Mouse (Mus musculus): Measurements from ENCODE around the gene Col18a1. TPM values are rescaled to one million over a fixed set of nuclear protein-coding genes. Genes with fewer than 3 reads are reported as not detected.
A peak's percentile ranks its signal among the peaks of the same experiment; 100 is the strongest.

Gene Col18a1
- 1 to 10 TPM; 3.1 to 4.4 TPM for total RNA-seq (2021)

GRCm38 (mm10) chr10:77165963-77166717, at the start of gene Col18a1:
Gene Col18a1 (minus strand): TSS chr10:77166548.
- no peak for DNase-seq

GRCm38 (mm10) chr10:77215641-77216040, 49.3 kb upstream of the Col18a1 start:
- no peak for DNase-seq

- DNase-seq, result no peak
These were observed 48.2 kb upstream of the Col18a1 start for GRCm38 (mm10) chr10:77214586-77214985.

DNA sequence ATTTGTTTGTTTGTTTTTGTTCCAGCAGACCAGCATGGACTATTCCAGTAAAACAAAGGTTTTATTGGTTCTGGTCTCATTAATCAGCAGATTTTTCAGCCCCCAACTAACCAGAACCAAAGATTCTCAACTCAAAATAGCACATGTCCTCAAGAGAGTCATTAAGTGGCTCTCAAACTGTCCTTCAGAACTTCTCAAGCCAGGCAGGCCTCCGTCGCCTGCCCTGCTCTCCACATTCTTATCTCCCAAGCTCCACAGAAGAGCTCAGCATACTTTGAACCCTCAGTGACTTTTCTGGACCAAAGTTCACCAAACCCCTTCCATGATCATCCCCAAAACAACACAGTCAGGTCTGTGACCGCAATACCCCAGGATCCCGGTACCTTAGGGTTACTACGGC, 47.1 kb upstream of the Col18a1 start:
- DNase-seq, result no peak

- DNase-seq, result no peak
These were observed 46.2 kb upstream of the Col18a1 start for GRCm38 (mm10) chr10:77212354-77213120.

GRCm38 (mm10) chr10:77211116-77211570, 44.8 kb upstream of the Col18a1 start:
- peak in 1 of 2 experiments; percentile 7 for DNase-seq

- no peak for DNase-seq
These were observed 44.3 kb upstream of the Col18a1 start for GRCm38 (mm10) chr10:77210666-77211065.

GRCm38 (mm10) chr10:77209261-77209660, 42.9 kb upstream of the Col18a1 start:
- no peak for DNase-seq

- DNase-seq, result peak; percentile 42 to 45
These were observed 40.3 kb upstream of the Col18a1 start for GRCm38 (mm10) chr10:77206565-77207079.

GRCm38 (mm10) chr10:77206134-77206533, 39.8 kb upstream of the Col18a1 start:
- no peak for DNase-seq

DNA sequence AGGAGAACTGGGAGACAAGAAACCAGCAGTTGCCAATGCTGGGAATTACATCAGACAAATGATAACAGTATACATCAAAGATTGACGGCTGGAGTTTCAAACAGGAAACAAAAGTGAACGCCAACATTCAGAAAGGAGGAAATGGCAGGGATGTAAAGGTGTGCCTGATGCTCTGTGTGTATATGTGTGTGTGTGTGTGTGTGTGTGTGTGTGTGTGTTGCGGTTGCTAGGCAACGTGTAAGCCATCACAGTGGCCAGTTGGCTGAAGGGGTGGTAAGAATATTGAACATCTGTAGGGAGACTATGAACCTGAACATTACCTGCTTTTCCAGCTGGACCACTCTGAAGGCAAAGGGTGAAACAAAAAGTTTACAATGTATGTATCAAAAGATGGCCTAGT, 37.6 kb upstream of the Col18a1 start:
- DNase-seq, result no peak

- DNase-seq, result no peak
These were observed 35.6 kb upstream of the Col18a1 start for GRCm38 (mm10) chr10:77201919-77202318.

DNA sequence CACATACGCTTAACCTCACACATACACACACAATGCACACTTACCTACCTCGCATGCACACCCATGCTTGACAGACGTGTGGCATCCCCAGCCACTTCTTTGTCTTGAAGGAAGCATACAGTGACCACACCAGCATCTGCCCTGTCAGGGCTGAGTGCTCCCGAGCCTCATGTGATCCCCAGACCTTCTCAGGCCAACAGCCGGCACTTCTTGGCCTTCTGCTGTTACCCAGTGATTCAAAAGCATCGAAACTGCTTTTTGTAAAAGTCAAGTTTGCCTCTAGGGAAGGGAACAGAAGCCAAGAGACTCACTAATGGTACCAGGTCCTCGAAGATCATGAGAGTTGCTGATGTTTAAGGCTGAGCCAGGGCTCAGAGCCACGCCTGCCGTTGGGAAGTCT, 33.9 kb upstream of the Col18a1 start:
- DNase-seq, result no peak

- no peak for DNase-seq
These were observed 32.9 kb upstream of the Col18a1 start for GRCm38 (mm10) chr10:77199229-77199628.

DNA sequence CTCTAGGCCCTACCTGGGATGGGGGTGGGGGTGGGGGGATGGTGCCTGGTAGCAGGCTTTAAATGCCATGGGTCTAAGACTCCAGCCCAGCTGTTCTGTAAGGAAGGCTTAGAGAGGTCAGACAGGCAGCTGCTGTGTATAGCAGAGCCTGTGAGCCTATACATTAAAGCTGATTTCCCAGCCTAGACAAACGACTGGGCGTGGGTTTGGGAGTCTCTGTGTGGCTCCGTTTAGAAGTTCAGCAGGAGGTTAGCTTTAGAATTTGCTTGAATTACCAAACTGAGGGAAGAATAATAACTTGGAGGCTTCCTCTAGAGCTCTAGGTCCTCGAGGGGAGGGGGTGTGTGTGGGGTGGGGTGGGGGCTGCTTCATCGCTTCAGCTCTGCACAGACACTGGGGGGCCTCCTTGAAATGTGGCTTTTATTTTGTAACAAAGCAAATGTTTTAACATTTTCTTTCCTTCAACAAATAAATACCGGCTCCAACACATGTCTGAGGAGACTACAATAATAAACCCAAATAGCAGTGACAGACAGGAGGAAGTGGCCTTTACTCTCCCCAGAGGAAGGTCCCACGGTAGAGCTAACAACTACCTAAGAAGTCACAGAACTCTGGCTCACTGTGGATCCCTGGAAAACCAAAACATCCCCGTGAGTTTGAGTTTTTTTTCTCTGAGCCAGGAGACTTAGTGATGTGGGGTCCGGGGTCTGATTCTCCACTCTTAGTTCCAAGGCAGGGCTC, 31.3 kb upstream of the Col18a1 start:
- no peak for DNase-seq

GRCm38 (mm10) chr10:77196676-77197075, 30.3 kb upstream of the Col18a1 start:
- no peak for DNase-seq

GRCm38 (mm10) chr10:77196115-77196514, 29.8 kb upstream of the Col18a1 start:
- no peak for DNase-seq

DNA sequence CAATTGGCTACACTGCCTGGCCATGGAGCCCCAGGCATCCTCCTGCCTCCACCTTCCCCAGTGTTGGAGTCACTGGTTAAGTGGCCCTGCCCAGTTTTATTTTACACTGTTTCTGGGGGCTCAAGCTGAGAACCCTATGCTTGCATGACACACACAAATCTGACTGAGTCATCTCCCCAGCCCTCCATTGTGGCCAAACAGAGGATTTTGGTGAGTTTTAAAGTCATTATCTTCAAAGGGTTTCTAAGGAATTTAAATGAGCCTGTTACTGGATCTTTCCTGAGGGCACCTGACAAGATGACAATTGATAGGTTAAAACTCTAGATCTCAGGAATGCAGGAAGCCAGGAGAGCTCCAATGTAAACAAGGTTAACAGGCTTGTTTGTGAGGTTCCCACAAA, 27.1 kb upstream of the Col18a1 start:
- DNase-seq, result no peak

- no peak for DNase-seq
These were observed 26.4 kb upstream of the Col18a1 start for GRCm38 (mm10) chr10:77192745-77193144.

GRCm38 (mm10) chr10:77190967-77191915, 24.9 kb upstream of the Col18a1 start:
- no peak for DNase-seq

- no peak for DNase-seq
These were observed 21.1 kb upstream of the Col18a1 start for GRCm38 (mm10) chr10:77187427-77187826.

All from layer of hippocampus, postnatal 36 days (tissue).